7 mouse cellular contexts compared by ENCODE assay signal in genomic region chr7:16783758-16784415, GRCm38 (mm10). TPM values are rescaled to one million over a fixed set of nuclear protein-coding genes. Genes with fewer than 3 reads are reported as not detected.
DNase-seq lines count a peak whose midpoint lies in the region; ATAC-seq and TF ChIP-seq lines count a peak whose summit lies in the region.

No protein-coding gene starts in this region.

- H3K4me3 ChIP-seq in embryonic facial prominence, embryonic 10.5 days = peak overlapping the region; percentile 80
- H3K4me3 ChIP-seq in heart, embryonic 14.5 days (ENCODE audit: control insufficient read depth in 1 of 2, insufficient read depth in 1 of 2, low read depth in 1 of 2, low read length in 2 of 2) = peak overlapping the region; percentile 61 to 64
- peak overlapping the region; percentile 72 for H3K4me3 ChIP-seq in macrophage (ENCODE audit: inconsistent target)
- no peak overlapping the region; the same call in 1 of the 2 replicates for H3K4me3 ChIP-seq in layer of hippocampus, adult 2 months

- no peak for TF ChIP-seq CTCF in layer of hippocampus, adult 2 months (conservative IDR thresholded peaks at IDR 0.05)

- 54% methylated on average over 17 of the region's 17 CpGs for WGBS in embryonic facial prominence, embryonic 10.5 days
- WGBS in heart, embryonic 14.5 days = 35% methylated on average over 17 of the region's 17 CpGs
- 54% methylated on average over 17 of the region's 17 CpGs for WGBS in macrophage (ENCODE audit: missing documents)

- peak overlapping the region; percentile 48 for H3K27ac ChIP-seq in embryonic facial prominence, embryonic 10.5 days (replicated peaks)
- peak overlapping the region; percentile 50 to 61 for H3K27ac ChIP-seq in heart, embryonic 14.5 days (replicated peaks in 1 of 2; ENCODE audit: control insufficient read depth in 1 of 2, insufficient read depth in 1 of 2, low read depth in 2 of 2, low read length in 2 of 2)
- peak overlapping the region; percentile 59 for H3K27ac ChIP-seq in macrophage
- H3K27ac ChIP-seq in layer of hippocampus, adult 2 months = no peak overlapping the region

- peaks cover 47% of the 10 kb centered on the region for H3K4me1 ChIP-seq in embryonic facial prominence, embryonic 10.5 days
- H3K4me1 ChIP-seq in heart, embryonic 14.5 days (ENCODE audit: control insufficient read depth in 2 of 2, insufficient read depth in 2 of 2, low read length in 2 of 2) = peaks cover 21 to 36% of the 10 kb centered on the region in 2 experiments

- peaks cover 44% of the 10 kb centered on the region for H3K36me3 ChIP-seq in embryonic facial prominence, embryonic 10.5 days (replicated peaks)
- peaks cover 16% of the 10 kb centered on the region; the same call in 1 of the 2 replicates for H3K36me3 ChIP-seq in heart, embryonic 14.5 days (ENCODE audit: control insufficient read depth, insufficient read depth, low read length)
- H3K36me3 ChIP-seq in macrophage (ENCODE audit: inconsistent target) = no peaks in the 10 kb centered on the region

- peak; percentile 87 for DNase-seq in NIH3T3 (ENCODE audit: low read depth)
- no peak for DNase-seq in embryonic facial prominence, embryonic 10.5 days (ENCODE audit: low spot score)
- DNase-seq in kidney, postnatal 10 days = peak; percentile 87
- DNase-seq in testis, postnatal 10 days (ENCODE audit: low spot score) = peak; percentile 76
- DNase-seq in layer of hippocampus, adult 2 months (ENCODE audit: low spot score in 2 of 2) = no peak

- peak overlapping the region; percentile 88 for H3K4me2 ChIP-seq in heart, embryonic 14.5 days (ENCODE audit: low read length)

- no peaks in the 10 kb centered on the region for H3K9me3 ChIP-seq in embryonic facial prominence, embryonic 10.5 days
- H3K9me3 ChIP-seq in heart, embryonic 14.5 days (ENCODE audit: control insufficient read depth, low read length) = no peaks in the 10 kb centered on the region

- no peaks in the 10 kb centered on the region for H3K27me3 ChIP-seq in embryonic facial prominence, embryonic 10.5 days (replicated peaks; ENCODE audit: low read depth, poor library complexity, severe bottlenecking)
- H3K27me3 ChIP-seq in heart, embryonic 14.5 days (ENCODE audit: control insufficient read depth, insufficient read depth, low read length) = no peaks in the 10 kb centered on the region

- peak overlapping the region; percentile 86 for H3K9ac ChIP-seq in heart, embryonic 14.5 days (ENCODE audit: low read length)

- peaks cover 28% of the 10 kb centered on the region for H3K79me2 ChIP-seq in macrophage (ENCODE audit: inconsistent target)

- peak; percentile 45; the same call in 1 of the 2 replicates for ATAC-seq in heart, embryonic 14.5 days (ENCODE audit: insufficient number of reproducible peaks, insufficient read depth, low FRiP score, low read depth)

RNA-seq across cellular contexts. Expression of gene Slc1a5, which starts 2.7 kb away (rescaled TPM):
- polyA plus RNA-seq in embryonic facial prominence, embryonic 10.5 days (2016; fragmentation: Nextera tagmentation; extraction: Ambion mirVana) = 37.3 and 40.5 TPM in 2 replicates
- polyA plus RNA-seq in heart, embryonic 14.5 days (2014; fragmentation: Nextera tagmentation; extraction: Ambion mirVana) = 27.7 and 30.3 TPM in 2 replicates
- 10 to 100 TPM; 10.7 to 39.0 (median 19.8) TPM for total RNA-seq in macrophage (2018; cell fraction: chromatin; rRNA removed)
- total RNA-seq in macrophage (2018; cell fraction: cytosol; rRNA removed) = 10 to 100 TPM in 4 of 26 experiments, 1 to 10 TPM in 22; 3.3 to 11.9 (median 7.5) TPM
- total RNA-seq in macrophage (2018; cell fraction: nucleus; rRNA removed) = 10 to 100 TPM; 11.1 to 88.3 (median 26.6) TPM
- polyA plus RNA-seq in macrophage (2018) = 4.0 to 23.3 TPM (median 15.1 TPM) in 3 replicates
- 1 to 10 TPM; 3.5 to 4.7 TPM for total RNA-seq in layer of hippocampus, adult 2 months (2021)

RNA-seq across cellular contexts. Expression of gene Strn4, which starts 31.8 kb away (rescaled TPM):
- 129 and 131 TPM in 2 replicates for polyA plus RNA-seq in embryonic facial prominence, embryonic 10.5 days (2016; fragmentation: Nextera tagmentation; extraction: Ambion mirVana)
- polyA plus RNA-seq in heart, embryonic 14.5 days (2014; fragmentation: Nextera tagmentation; extraction: Ambion mirVana) = 90.9 and 91.4 TPM in 2 replicates
- total RNA-seq in macrophage (2018; cell fraction: chromatin; rRNA removed) = 100 to 1,000 TPM in 24 of 26 experiments, 10 to 100 TPM in 2; 81.7 to 358 (median 193) TPM
- 10 to 100 TPM; 30.5 to 51.8 (median 41.1) TPM for total RNA-seq in macrophage (2018; cell fraction: cytosol; rRNA removed)
- 100 to 1,000 TPM in 11 of 26 experiments, 10 to 100 TPM in 15; 51.2 to 188 (median 95.8) TPM for total RNA-seq in macrophage (2018; cell fraction: nucleus; rRNA removed)
- polyA plus RNA-seq in macrophage (2018) = 26.7 to 43.9 TPM (median 39.6 TPM) in 3 replicates
- 100 to 1,000 TPM; 286 to 314 TPM for total RNA-seq in layer of hippocampus, adult 2 months (2021)

RNA-seq across cellular contexts. Expression of gene Fkrp, which starts 32.6 kb away (rescaled TPM):
- polyA plus RNA-seq in embryonic facial prominence, embryonic 10.5 days (2016; fragmentation: Nextera tagmentation; extraction: Ambion mirVana) = 26.1 and 28.5 TPM in 2 replicates
- polyA plus RNA-seq in heart, embryonic 14.5 days (2014; fragmentation: Nextera tagmentation; extraction: Ambion mirVana) = 30.3 and 30.9 TPM in 2 replicates
- total RNA-seq in macrophage (2018; cell fraction: chromatin; rRNA removed) = 10 to 100 TPM in 24 of 26 experiments, 1 to 10 TPM in 2; 6.6 to 22.3 (median 15.6) TPM
- total RNA-seq in macrophage (2018; cell fraction: cytosol; rRNA removed) = 10 to 100 TPM; 13.5 to 30.2 (median 19.0) TPM
- total RNA-seq in macrophage (2018; cell fraction: nucleus; rRNA removed) = 10 to 100 TPM; 18.6 to 38.5 (median 25.3) TPM
- 17.4 to 25.4 TPM (median 20.5 TPM) in 3 replicates for polyA plus RNA-seq in macrophage (2018)
- total RNA-seq in layer of hippocampus, adult 2 months (2021) = 10 to 100 TPM; 46.7 to 49.5 TPM

RNA-seq across cellular contexts. Expression of gene Ap2s1, which starts 45.7 kb away (rescaled TPM):
- 250 and 256 TPM in 2 replicates for polyA plus RNA-seq in embryonic facial prominence, embryonic 10.5 days (2016; fragmentation: Nextera tagmentation; extraction: Ambion mirVana)
- 237 and 256 TPM in 2 replicates for polyA plus RNA-seq in heart, embryonic 14.5 days (2014; fragmentation: Nextera tagmentation; extraction: Ambion mirVana)
- total RNA-seq in macrophage (2018; cell fraction: chromatin; rRNA removed) = 10 to 100 TPM; 12.2 to 62.3 (median 35.4) TPM
- 100 to 1,000 TPM; 319 to 543 (median 416) TPM for total RNA-seq in macrophage (2018; cell fraction: cytosol; rRNA removed)
- total RNA-seq in macrophage (2018; cell fraction: nucleus; rRNA removed) = 100 to 1,000 TPM in 13 of 26 experiments, 10 to 100 TPM in 13; 51.2 to 167 (median 99.3) TPM
- 207 to 606 TPM (median 518 TPM) in 3 replicates for polyA plus RNA-seq in macrophage (2018)
- 100 to 1,000 TPM; 237 to 271 TPM for total RNA-seq in layer of hippocampus, adult 2 months (2021)

RNA-seq across cellular contexts. Expression of gene Prkd2, which starts 58.8 kb away (rescaled TPM):
- 12.9 and 13.1 TPM in 2 replicates for polyA plus RNA-seq in embryonic facial prominence, embryonic 10.5 days (2016; fragmentation: Nextera tagmentation; extraction: Ambion mirVana)
- 11.2 and 12.5 TPM in 2 replicates for polyA plus RNA-seq in heart, embryonic 14.5 days (2014; fragmentation: Nextera tagmentation; extraction: Ambion mirVana)
- total RNA-seq in macrophage (2018; cell fraction: chromatin; rRNA removed) = 10 to 100 TPM in 18 of 26 experiments, 1 to 10 TPM in 8; 3.4 to 27.0 (median 12.2) TPM
- total RNA-seq in macrophage (2018; cell fraction: cytosol; rRNA removed) = 1 to 10 TPM; 2.7 to 8.6 (median 5.6) TPM
- 10 to 100 TPM in 10 of 26 experiments, 1 to 10 TPM in 16; 3.1 to 15.4 (median 7.7) TPM for total RNA-seq in macrophage (2018; cell fraction: nucleus; rRNA removed)
- polyA plus RNA-seq in macrophage (2018) = 3.7 to 6.1 TPM (median 4.8 TPM) in 3 replicates
- 1 to 10 TPM; 6.5 to 7.3 TPM for total RNA-seq in layer of hippocampus, adult 2 months (2021)

Comparison
In these comparisons a context has a peak if more than half of its experiments do, and no peak if none do; other contexts are left out.
1. DNase-seq: peak in NIH3T3 (single experiment), kidney, postnatal 10 days (single experiment) and testis, postnatal 10 days (single experiment); none in embryonic facial prominence, embryonic 10.5 days (single experiment) and layer of hippocampus, adult 2 months (0 of 2).